Mouse (Mus musculus): ENCODE measurements at regions not wholly inside any gene's neighbourhood (a gene's known extent, or its start where the extent isn't known, plus 50 kb on each side); places are given as distances from the start of the nearest gene placed in this dataset.
"Not testable (repeated sequence)": the region's sequence is repeated elsewhere in the genome, so short reads cannot be mapped to it uniquely, and the experiment has no call there.

DNA sequence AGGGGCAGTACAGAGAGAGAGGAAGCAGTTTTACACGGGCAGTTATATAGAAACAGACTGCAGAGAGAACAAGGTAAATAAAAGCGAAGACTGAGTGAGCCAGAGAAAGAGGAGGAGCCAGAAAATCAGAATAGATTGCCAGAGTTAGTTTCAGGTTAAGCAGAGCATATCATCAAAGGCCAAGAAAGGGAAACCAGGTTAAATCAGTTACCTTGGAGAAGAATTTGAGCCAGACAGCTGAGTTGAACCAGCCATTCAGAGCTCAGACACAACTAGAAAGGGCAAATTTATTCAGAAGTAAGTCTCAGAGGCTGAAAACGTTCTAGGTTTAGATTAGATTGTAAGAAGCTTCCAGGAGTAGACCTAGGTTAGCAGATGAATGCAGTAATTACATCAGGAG, 858.6 kb downstream of the Adgrl3 start:
- no peak for DNase-seq (ENCODE audit: low spot score in 2 of 2)

DNA sequence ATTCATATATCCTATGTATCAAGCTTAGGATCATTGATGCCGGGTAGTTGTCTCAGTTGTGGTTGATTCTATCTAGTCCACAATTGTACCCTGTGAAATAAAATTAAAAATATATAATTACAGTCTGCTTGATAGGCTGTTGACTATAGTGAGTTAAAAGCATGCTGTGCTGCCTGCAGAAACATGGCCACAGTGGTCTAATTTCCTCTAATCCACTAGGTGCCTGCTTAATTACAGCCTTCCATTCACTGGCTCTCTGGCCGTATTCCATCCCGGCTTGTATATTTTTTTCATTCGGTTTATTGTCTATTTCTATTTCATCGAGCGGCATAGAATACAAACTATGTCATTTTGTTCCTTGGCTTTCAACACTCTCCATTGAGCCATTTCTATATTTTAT, 873.4 kb downstream of the Adgrl3 start:
- no peak for DNase-seq (ENCODE audit: low spot score in 2 of 2)

DNA sequence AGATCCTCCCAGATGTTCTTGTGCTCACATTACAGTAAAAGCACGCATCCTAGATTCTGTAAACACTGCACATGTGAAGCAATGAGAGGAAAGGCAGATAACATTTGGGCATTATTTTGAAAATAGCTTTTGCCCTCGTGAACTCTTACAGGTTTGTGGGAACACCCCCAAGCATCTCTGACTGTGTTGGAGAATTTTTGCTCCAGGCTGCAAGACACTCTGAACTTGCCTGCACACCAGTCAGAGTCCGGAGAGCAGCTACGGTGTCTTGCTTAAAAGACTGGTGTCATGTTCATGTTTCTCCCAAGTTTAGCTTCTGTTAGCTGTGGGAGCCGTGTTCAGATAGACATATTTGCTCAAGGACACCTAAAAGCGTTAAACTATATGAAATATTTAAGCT, 889.4 kb downstream of the Adgrl3 start:
- no peak for DNase-seq (ENCODE audit: low spot score in 2 of 2)

GRCm38 (mm10) chr5:81909964-81910363, 890.0 kb downstream of the Adgrl3 start:
- no peak for DNase-seq (ENCODE audit: low spot score in 2 of 2)

GRCm38 (mm10) chr5:81916667-81917066, 896.7 kb downstream of the Adgrl3 start:
- DNase-seq (ENCODE audit: low spot score in 2 of 2), result no peak

GRCm38 (mm10) chr5:81940798-81941197, 920.9 kb downstream of the Adgrl3 start:
- DNase-seq (ENCODE audit: low spot score in 2 of 2), result no peak

- DNase-seq (ENCODE audit: low spot score in 2 of 2), result no peak
These were observed 950.0 kb downstream of the Adgrl3 start for GRCm38 (mm10) chr5:81969685-81970524.

DNA sequence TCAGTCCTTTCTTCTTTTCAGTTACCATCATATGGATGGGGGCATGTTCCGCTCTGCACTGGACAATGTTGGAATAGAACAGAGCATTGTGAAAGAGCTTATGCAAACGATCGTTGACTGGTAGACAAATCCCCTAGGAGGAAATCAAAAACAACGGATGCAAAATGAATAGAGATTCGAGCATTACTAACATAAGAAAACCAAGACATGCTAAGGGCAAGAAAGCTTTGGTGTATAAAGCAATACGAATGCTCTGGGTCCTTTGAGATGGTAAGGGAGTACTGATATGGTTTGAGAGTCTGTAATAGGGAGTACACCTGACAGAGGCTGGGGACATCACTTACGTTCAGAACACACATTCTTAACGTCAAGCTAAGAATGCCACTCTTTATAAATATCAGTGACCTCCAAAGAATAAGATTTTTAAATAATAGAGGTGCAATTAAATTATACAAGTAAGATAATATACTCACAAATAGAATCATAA, 950.6 kb downstream of the Adgrl3 start:
- no peak for DNase-seq (ENCODE audit: low spot score in 2 of 2)

- no peak for DNase-seq (ENCODE audit: low spot score in 2 of 2)
These were observed 956.6 kb downstream of the Adgrl3 start for GRCm38 (mm10) chr5:81976515-81976914.

GRCm38 (mm10) chr5:81983351-81983750, 963.4 kb downstream of the Adgrl3 start:
- peak in 1 of 2 experiments; percentile 12 for DNase-seq (ENCODE audit: low spot score in 2 of 2)

- DNase-seq (ENCODE audit: low spot score in 2 of 2), result no peak
These were observed 968.1 kb downstream of the Adgrl3 start for GRCm38 (mm10) chr5:81988069-81988468.

GRCm38 (mm10) chr5:82007955-82008354, 988.0 kb downstream of the Adgrl3 start:
- no peak for DNase-seq (ENCODE audit: low spot score in 2 of 2)

- DNase-seq (ENCODE audit: low spot score in 2 of 2), result no peak
These were observed 1004.2 kb downstream of the Adgrl3 start for GRCm38 (mm10) chr5:82024126-82024525.

DNA sequence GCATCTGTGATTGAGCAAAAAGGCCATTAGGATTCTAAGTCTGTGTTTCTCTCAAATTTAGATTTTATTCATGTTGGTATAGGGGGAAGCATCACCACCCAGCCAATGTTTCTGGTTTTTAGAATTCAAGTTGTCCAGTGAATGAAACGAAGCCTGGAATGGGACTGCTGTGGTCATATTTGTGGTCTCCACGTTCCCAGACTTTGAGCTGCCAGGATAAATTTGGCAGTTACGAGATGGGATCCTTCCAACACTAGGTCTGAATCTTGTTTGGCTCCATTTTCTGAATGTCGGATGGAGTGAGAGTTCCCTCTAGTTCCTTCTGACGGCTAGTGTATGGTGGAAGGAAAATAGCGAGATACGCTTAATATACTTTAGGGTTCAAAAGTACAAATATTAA, 1014.8 kb downstream of the Adgrl3 start:
- no peak for DNase-seq (ENCODE audit: low spot score in 2 of 2)

DNA sequence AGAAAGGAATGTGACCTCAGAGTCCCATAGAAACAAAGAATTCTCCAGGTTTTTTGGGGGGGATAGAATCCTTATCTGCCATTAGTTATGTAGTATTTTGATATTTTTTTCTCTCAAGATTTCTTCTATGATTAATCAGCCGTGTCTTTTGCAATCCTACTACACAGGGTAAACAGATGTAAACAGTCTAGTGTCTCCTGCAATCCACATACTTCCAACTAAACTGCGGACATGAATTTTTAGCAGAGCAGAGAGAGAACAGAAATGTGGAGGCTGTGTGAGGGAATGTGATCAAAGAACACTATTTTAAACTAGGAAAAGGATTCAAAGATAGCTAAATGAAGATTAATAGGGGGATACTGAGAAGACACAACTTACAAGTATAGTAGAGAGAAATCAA, 1026.2 kb downstream of the Adgrl3 start:
- DNase-seq (ENCODE audit: low spot score in 2 of 2), result no peak

DNA sequence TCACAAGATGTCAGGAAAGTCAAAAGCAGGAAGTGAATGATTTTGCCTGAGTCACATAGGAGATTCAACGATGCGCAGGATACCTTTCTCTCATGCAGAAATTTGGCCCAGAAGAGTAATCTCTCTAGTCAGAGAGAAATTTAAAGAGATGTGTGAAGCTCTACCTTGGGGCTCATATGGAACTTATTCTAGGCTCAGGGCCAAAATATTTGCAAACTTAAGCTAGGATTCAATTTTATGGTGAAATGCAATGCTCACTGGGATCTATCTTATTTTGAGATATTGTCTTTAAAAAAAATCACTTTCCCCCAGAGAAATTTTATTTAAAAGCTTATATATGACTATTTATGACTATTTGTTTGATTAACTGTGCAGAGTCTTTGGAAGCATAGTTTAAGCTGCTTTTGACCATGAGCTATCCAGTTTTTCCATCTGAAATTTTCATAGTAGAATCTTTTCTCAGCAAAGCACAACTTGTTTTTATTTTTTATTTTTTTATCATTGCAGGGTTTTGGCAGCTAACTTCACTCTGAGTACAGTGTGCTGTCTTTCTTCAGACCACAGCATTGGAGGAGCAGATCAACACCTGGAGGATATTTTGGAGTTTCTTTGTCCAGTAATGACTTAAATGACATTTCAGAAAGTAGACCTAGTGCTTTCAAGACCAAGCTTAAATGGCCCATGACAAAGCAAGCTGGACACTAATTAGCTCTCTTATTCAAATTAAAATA, 1039.3 kb downstream of the Adgrl3 start:
- no peak for DNase-seq (ENCODE audit: low spot score in 2 of 2)

DNA sequence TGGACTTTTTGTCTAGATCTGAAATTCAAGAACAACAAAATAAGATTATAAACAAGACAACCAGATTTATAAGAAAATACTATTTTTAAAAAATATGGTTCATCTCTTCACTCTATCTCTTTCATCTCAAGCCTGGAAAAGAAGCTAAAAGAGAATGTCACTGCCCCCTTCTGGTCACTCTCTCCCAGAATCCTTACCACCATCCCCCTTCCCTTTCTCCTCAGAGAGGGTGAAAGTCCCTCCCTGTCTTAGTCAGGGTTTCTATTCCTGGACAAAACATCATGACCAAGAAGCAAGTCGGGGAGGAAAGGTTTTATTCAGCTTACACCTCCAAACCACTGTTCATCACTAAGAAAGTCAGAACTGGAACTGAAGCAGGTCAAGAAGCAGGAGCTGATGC, 1040.7 kb downstream of the Adgrl3 start:
- peak; percentile 24 to 29 for DNase-seq (ENCODE audit: low spot score in 2 of 2)

- DNase-seq (ENCODE audit: low spot score in 2 of 2), result not testable (repeated sequence)
These were observed 1049.3 kb downstream of the Adgrl3 start for GRCm38 (mm10) chr5:82069221-82069620.

DNA sequence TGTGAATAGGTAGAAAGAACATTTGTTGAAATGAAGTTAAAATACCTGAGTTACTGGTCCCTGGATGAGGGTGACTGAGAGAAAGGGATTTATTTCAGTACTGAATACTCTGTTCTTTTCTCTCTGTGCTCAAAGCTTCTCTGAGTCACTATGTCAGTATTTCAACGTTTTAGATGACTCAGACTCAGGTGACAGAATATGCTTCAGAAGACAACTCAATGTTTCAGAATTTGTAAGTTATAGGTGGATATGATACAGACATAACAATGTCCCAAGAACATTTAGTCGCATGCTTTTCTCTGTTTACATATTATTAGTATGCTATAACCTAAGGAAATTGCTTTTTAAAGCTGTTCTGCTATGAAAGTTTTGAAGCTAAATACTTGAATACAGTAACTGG, 1069.5 kb downstream of the Adgrl3 start:
- DNase-seq (ENCODE audit: low spot score in 2 of 2), result no peak

GRCm38 (mm10) chr5:82103056-82103807, 1083.3 kb downstream of the Adgrl3 start:
- DNase-seq (ENCODE audit: low spot score in 2 of 2), result no peak

GRCm38 (mm10) chr5:82103857-82104256, 1083.9 kb downstream of the Adgrl3 start:
- no peak for DNase-seq (ENCODE audit: low spot score in 2 of 2)

DNA sequence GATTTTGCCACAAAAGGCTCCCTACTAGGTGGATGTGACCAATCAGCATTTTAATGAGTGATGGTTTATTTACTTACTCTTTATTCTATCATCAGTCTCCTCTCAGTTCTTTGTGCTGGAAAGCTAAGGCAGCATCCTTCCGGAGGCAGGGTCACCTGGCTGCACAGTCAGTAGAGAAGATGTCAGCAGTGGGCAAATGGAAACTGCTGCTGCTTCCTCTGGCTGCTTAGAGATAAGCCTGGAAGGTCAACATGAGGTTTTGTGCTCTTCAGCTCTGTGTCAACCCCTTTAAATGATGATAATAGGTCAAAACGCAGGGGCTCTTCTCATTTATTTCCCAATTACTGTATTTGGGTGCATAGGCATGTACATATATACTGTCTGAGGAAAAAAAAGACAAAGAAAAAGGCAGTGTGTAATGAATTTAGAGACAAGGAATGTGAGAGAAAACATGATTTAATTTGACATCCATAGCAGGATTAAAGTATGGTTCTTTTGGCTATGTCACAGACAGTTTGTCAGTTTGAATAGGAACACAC, 1106.1 kb downstream of the Adgrl3 start:
- no peak for DNase-seq (ENCODE audit: low spot score in 2 of 2)

Measured in right cerebral cortex, adult 2 months (tissue).